Mouse (Mus musculus): ENCODE measurements around the gene Amdhd2.

- TF ChIP-seq POLR2A (IDR thresholded peaks at IDR 0.05; ENCODE audit: low read depth, low read length) (0 out of 2 replicates have a peak, but pooled peaks have one; percentile 27), CTCF (IDR thresholded peaks at IDR 0.05; ENCODE audit: extremely low read depth, insufficient read length, insufficient replicate concordance, low read depth, low read length) (no peak)
Observed at GRCm38 (mm10) chr17:24163176-24163962, at the start of gene Amdhd2.

Data from small intestine, adult 2 months (tissue).